Mouse (Mus musculus) intestine, postnatal 0 days (tissue): ENCODE measurements around the gene Acd. TPM values are rescaled to one million over a fixed set of nuclear protein-coding genes. Genes with fewer than 3 reads are reported as not detected.

Experiments used
- ATAC-seq: fragments of 200-750 bp; cut with Nextera tagmentation; 2 replicates; pipeline ENCODE4 v1.8.0; 2017; ENCODE audit warnings: mild to moderate bottlenecking, moderate TSS enrichment, moderate library complexity
- H3K27ac ChIP-seq: fragments of 300-500 bp; sonication (generic); 2 replicates; pipeline ENCODE4 v1.5.1; 2014; ENCODE audit warnings: mild to moderate bottlenecking, low read depth, low read length, moderate library complexity
- H3K27me3 ChIP-seq: fragments of 300-500 bp; sonication (generic); replicated peaks from 2 replicates; pipeline ENCODE4 v1.6.1; 2014; ENCODE audit warnings: low read length, mixed read lengths; ENCODE audit not compliant: control insufficient read depth, insufficient read depth
- H3K36me3 ChIP-seq: fragments of 300-500 bp; sonication (generic); 2 replicates; pipeline ENCODE4 v1.6.1; 2014; ENCODE audit warnings: mild to moderate bottlenecking, moderate library complexity; ENCODE audit not compliant: control insufficient read depth, insufficient read depth
- H3K4me1 ChIP-seq: fragments of 300-500 bp; sonication (generic); replicated peaks from 2 replicates; pipeline ENCODE4 v1.6.1; 2014; ENCODE audit warnings: antibody characterized with exemption, low read length, mixed read lengths; ENCODE audit not compliant: control insufficient read depth, insufficient read depth
- H3K4me2 ChIP-seq: fragments of 300-500 bp; sonication (generic); replicated peaks from 2 replicates; pipeline ENCODE4 v1.6.1; 2014; ENCODE audit warnings: low read depth, mild to moderate bottlenecking, moderate library complexity
- H3K4me3 ChIP-seq: fragments of 300-500 bp; sonication (generic); 2 replicates; pipeline ENCODE4 v1.5.1; 2014; ENCODE audit warnings: low read depth, low read length
- H3K9ac ChIP-seq: fragments of 300-500 bp; sonication (generic); 2 replicates; pipeline ENCODE4 v1.6.1; 2014; ENCODE audit warnings: mild to moderate bottlenecking, low read depth, low read length
- H3K9me3 ChIP-seq: fragments of 300-500 bp; sonication (generic); 2 replicates; pipeline ENCODE4 v1.6.1; 2016; ENCODE audit warnings: mixed run types; ENCODE audit not compliant: control insufficient read depth
- CTCF ChIP-seq: sonication (generic); IDR thresholded peaks from 2 replicates; pipeline ENCODE4 v1.5.1; 2016; ENCODE audit warnings: low read depth, mild to moderate bottlenecking, control low read depth, antibody characterized with exemption, moderate library complexity
- WGBS: fragments of 180-500 bp; shearing (Covaris S2); extraction: QIAGEN DNeasy Blood & Tissue Kit; methylation state at CpG from one replicate; pipeline ENCODE4 v1.1.7; 2014; 5-methylcytosine and 5-hydroxymethylcytosine counted together
- polyA plus RNA-seq: library from polyadenylated mRNA; unstranded; fragments of >200 nt; fragmentation: Nextera tagmentation; extraction: Ambion mirVana; gene quantifications from 2 replicates; pipeline ENCODE4 v1.2.1, GENCODE M21; 2015

Gene Acd
- polyA plus RNA-seq, 1 experiment from 2014 or later, result 35.5 TPM

- 79% methylated on average over 14 of the region's 14 CpGs for WGBS
- no peak for TF ChIP-seq CTCF
- H3K4me3 ChIP-seq, result no peak overlapping the region
- no peak overlapping the region for H3K4me2 ChIP-seq
- no peak for ATAC-seq
- H3K4me1 ChIP-seq, result peaks cover 5% of the 10 kb centered on the region; the same call in 1 of the 2 replicates
- H3K27ac ChIP-seq, result no peak overlapping the region
- peaks cover 3% of the 10 kb centered on the region; the same call in 1 of the 2 replicates for H3K27me3 ChIP-seq
- no peaks in the 10 kb centered on the region for H3K36me3 ChIP-seq
- H3K9me3 ChIP-seq, result no peaks in the 10 kb centered on the region
- no peak overlapping the region for H3K9ac ChIP-seq
Measured at GRCm38 (mm10) chr8:105690978-105691377, 9.9 kb downstream of the Acd start.

GRCm38 (mm10) chr8:105689983-105690360 lies 10.9 kb downstream of the Acd start:
- no peak overlapping the region for H3K9ac ChIP-seq
- no peak overlapping the region for H3K4me2 ChIP-seq
- H3K4me1 ChIP-seq, result peaks cover 5% of the 10 kb centered on the region; the same call in 1 of the 2 replicates
- peaks cover 3% of the 10 kb centered on the region; the same call in 1 of the 2 replicates for H3K27me3 ChIP-seq
- no peaks in the 10 kb centered on the region for H3K9me3 ChIP-seq
- H3K27ac ChIP-seq, result no peak overlapping the region
- ATAC-seq, result no peak
- H3K36me3 ChIP-seq, result no peaks in the 10 kb centered on the region
- H3K4me3 ChIP-seq, result no peak overlapping the region
- 95% methylated on average over 9 of the region's 9 CpGs for WGBS
- no peak for TF ChIP-seq CTCF

- Histone ChIP-seq H3K9me3 (no peaks in the 10 kb centered on the region), H3K36me3 (0 out of 2 replicates have a peak, but pooled peaks cover 2% of the 10 kb centered on the region), H3K4me3 (no peak overlapping the region), H3K4me1 (peaks cover 5% of the 10 kb centered on the region; the same call in 1 of the 2 replicates), H3K4me2 (no peak overlapping the region), H3K27ac (no peak overlapping the region), H3K27me3 (peaks cover 2% of the 10 kb centered on the region; the same call in 1 of the 2 replicates), H3K9ac (no peak overlapping the region)
- no peak for ATAC-seq
- no peak for TF ChIP-seq CTCF
- 68% methylated on average over 35 of the region's 35 CpGs for WGBS
Measured at GRCm38 (mm10) chr8:105689256-105689982, 11.5 kb downstream of the Acd start.

- Histone ChIP-seq H3K9ac (no peak overlapping the region), H3K27me3 (no peaks in the 10 kb centered on the region), H3K27ac (no peak overlapping the region), H3K4me3 (no peak overlapping the region), H3K36me3 (peaks cover 13% of the 10 kb centered on the region; the same call in 1 of the 2 replicates), H3K4me2 (no peak overlapping the region), H3K9me3 (no peaks in the 10 kb centered on the region), H3K4me1 (no peaks in the 10 kb centered on the region)
- no peak for ATAC-seq
- 51% methylated on average over 14 of the region's 14 CpGs for WGBS
- TF ChIP-seq CTCF, result no peak
Measured at GRCm38 (mm10) chr8:105688242-105688752, 12.6 kb downstream of the Acd start.

- no peak for ATAC-seq
- no peak overlapping the region for H3K4me2 ChIP-seq
- no peak overlapping the region for H3K9ac ChIP-seq
- no peaks in the 10 kb centered on the region for H3K27me3 ChIP-seq
- no peak for TF ChIP-seq CTCF
- no peak overlapping the region for H3K4me3 ChIP-seq
- H3K9me3 ChIP-seq, result no peaks in the 10 kb centered on the region
- H3K36me3 ChIP-seq, result peaks cover 20% of the 10 kb centered on the region; the same call in 1 of the 2 replicates
- WGBS, result 68% methylated on average over 8 of the region's 8 CpGs
- H3K27ac ChIP-seq, result no peak overlapping the region
- H3K4me1 ChIP-seq, result no peaks in the 10 kb centered on the region
Measured at GRCm38 (mm10) chr8:105687512-105687911, 13.4 kb downstream of the Acd start.

GRCm38 (mm10) chr8:105686551-105686950 lies 14.4 kb downstream of the Acd start:
- Histone ChIP-seq H3K27ac (no peak overlapping the region), H3K36me3 (peaks cover 27% of the 10 kb centered on the region), H3K27me3 (no peaks in the 10 kb centered on the region), H3K9me3 (no peaks in the 10 kb centered on the region), H3K9ac (no peak overlapping the region), H3K4me1 (no peaks in the 10 kb centered on the region), H3K4me3 (no peak overlapping the region), H3K4me2 (no peak overlapping the region)
- no peak for ATAC-seq
- 67% methylated on average over 6 of the region's 6 CpGs for WGBS
- TF ChIP-seq CTCF, result no peak
